Mouse (Mus musculus) megakaryocyte, embryonic 14.5 days (primary cell): ENCODE results near the gene Evc.

Source experiments
- FLI1 ChIP-seq: IDR thresholded peaks from 2 replicates; pipeline ENCODE4 v1.6.1; 2012; ENCODE audit warnings: low read length, inconsistent platforms, mixed read lengths
- GATA1 ChIP-seq: IDR thresholded peaks from 3 replicates; pipeline ENCODE4 v1.6.1; 2012; ENCODE audit warnings: mixed read lengths, low read length, inconsistent platforms, borderline replicate concordance

GRCm38 (mm10) chr5:37281021-37281420 lies 55.7 kb downstream of the Evc start:
- TF ChIP-seq FLI1 (no peak), GATA1 (no peak)
